Mouse (Mus musculus): Measurements from ENCODE around the gene Smarcb1.

The Smarcb1 gene

GRCm38 (mm10) chr10:75932891-75933290 is 11.5 kb upstream of the Smarcb1 start, which contains the start of gene Chchd10:
TSS of gene Chchd10 (plus strand) at chr10:75933130.
- peak; percentile 25 for DNase-seq

DNA sequence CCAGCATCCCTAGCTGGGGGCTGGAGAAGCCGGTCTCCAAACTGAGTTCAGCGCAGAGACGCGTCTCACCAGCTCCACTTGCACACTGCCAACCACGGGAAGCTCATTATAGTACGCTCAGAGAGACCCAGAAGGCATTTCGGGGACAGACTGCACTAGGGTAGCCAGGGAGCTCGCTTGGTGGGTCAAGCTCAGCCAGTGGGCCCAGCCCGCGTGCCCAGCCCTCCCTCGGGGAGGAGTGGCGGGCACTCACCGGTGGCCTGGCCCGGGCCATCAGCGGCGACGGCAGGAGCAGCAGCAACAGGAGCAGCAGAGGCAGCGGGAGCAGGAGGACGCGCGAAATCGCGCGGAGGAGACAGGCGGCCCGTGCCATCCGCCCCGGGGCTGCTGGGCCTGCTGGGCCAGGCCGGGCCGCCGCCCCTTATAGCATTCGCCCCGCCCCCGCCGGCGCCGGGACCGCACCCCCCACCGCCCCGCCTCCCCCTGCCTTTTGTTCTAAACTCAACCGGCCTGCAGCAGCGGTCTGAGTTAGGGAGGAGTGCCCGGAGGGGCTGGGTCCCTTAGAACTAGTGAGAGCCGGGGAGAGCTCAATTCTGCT is 10.8 kb upstream of the Smarcb1 start:
- peak; percentile 32 for DNase-seq

- no peak for DNase-seq
Measured at GRCm38 (mm10) chr10:75931311-75931710, 9.9 kb upstream of the Smarcb1 start.

DNA sequence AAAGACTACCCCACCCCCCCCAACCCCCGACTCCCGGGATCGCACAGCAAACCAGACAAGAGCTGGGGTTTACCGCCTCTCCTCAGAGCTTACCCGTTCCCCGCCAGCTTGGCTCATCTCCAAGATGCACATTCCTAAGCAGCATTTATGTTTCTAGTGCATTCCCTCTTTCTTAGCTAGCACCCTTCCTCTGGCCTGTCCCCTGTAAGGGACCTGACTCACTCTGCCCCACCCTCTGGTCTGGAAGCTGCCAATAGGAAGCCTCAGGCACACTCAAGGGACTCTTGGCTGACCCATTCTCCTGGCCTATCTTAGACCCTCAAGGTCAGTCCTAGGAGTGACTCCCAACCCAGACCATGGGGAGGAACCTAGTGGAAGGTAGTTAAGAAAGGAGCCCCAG is 8.9 kb upstream of the Smarcb1 start:
- peak; percentile 31 for DNase-seq

DNA sequence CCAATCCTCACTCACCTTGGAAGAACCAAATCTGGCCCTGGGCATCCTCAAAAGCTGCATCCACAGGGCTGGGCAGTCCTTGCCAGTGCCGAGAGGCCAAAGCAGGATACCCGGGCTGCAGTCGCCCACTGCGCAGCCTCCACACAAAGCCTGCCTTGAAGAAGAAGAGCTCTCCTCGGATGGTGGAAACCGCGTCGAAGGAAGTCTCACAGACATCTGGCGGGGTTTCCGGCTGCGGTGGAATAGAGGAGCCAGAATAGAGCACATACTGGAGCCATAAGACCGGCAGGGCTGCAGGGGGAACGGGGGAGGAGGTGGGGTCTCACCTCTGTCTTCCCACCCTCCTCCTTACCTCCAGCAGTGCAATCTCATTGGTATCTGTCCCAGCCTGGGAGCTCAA is 5.0 kb upstream of the Smarcb1 start:
- DNase-seq: no peak

- no peak for DNase-seq
Measured at GRCm38 (mm10) chr10:75924324-75924723, 2.9 kb upstream of the Smarcb1 start.

- DNase-seq: peak; percentile 36
Measured at GRCm38 (mm10) chr10:75921726-75922560, 526 bp upstream of the Smarcb1 start.

- DNase-seq: no peak
Measured at GRCm38 (mm10) chr10:75919026-75919425, 2.4 kb downstream of the Smarcb1 start.

DNA sequence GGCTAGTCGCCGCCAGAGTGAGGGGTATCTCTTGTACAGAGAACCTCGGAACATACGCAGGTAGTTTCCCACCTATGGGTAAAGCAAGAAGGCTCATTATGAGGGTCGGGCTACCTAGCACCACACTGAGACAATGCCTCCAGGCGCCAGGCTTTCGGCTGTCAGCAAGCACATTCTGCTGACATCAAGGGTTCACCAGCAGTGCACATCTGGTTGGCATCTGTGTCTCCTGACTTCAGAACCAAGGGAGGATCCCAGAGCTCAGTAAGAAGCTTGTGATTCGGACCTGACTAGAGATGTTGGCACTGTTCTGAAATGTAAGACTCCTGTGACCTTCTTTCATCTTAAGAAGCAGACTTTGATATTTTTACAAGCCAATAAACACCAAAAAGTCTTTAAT is 4.6 kb downstream of the Smarcb1 start:
- no peak for DNase-seq

- no peak for DNase-seq
Measured at GRCm38 (mm10) chr10:75915557-75915956, 5.9 kb downstream of the Smarcb1 start.

- no peak for DNase-seq
Measured at GRCm38 (mm10) chr10:75913013-75913589, 8.3 kb downstream of the Smarcb1 start.

DNA sequence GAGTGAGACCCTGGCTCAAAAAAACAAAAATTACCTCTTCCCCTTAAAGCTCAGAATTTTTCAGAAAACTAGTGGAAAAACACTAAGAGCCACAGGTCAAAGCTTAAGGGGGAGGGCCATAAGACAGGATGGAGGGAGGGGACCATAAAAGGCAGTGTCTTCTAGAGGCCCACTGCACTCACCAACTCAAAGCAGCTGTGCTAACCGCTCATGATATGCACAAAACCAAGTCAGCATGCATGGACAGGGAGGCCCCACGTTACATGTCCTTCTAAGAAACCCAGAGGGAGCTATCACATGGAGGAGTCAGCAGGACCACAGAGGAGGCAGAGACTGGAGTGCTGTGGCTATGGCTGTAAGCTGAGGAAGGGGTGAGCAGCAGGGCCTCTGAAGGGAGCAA is 10.7 kb downstream of the Smarcb1 start:
- no peak for DNase-seq

- DNase-seq: no peak
Measured at GRCm38 (mm10) chr10:75906882-75907281, 14.5 kb downstream of the Smarcb1 start.

GRCm38 (mm10) chr10:75904391-75904790 is 17.0 kb downstream of the Smarcb1 start:
- no peak for DNase-seq

GRCm38 (mm10) chr10:75898846-75899245 is 22.6 kb downstream of the Smarcb1 start:
- peak; percentile 51 for DNase-seq

GRCm38 (mm10) chr10:75898039-75898564 is 23.3 kb downstream of the Smarcb1 start:
- DNase-seq: no peak

DNA sequence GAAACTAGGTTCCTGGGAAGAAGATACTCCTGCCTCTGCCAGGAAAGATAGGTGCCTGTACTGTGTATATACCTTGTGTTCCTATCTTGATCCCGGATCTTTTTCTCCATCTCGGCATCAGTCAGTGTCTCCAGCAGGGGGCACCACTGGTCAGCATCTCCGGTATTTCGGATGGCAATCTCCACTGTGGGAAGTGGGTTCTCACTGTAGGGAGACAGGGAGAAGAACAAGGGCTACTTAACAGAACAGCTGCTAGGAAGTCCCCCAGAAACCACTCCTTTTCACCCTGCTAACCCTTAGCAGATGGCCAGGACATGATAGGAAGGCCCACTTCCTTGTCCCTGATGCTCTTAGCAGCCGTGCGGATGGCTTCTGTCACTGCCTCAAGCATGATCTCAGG is 24.0 kb downstream of the Smarcb1 start:
- DNase-seq: peak; percentile 84

- DNase-seq: no peak
Measured at GRCm38 (mm10) chr10:75896208-75896607, 25.2 kb downstream of the Smarcb1 start.

DNA sequence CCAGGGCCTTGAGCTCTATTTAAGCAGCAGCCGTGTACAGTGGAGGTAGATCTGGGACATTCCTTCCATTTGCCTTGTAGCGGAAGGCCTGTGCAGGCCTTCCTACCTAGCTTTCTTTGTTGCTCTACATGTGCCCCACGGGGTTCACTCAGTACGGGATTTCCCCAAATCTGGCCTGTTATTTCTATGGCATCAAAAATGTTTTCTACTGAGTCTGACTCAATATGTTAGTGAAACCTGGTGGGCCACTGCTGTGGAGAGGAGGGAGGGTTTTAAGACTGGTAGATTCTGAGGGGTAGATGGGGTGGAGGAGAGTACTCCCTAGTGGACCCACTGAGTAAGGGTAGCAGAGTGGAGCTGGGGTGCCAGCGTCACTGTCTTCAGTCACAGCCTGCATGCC is 25.7 kb downstream of the Smarcb1 start:
- DNase-seq: no peak

GRCm38 (mm10) chr10:75894601-75895000 is 26.8 kb downstream of the Smarcb1 start:
- no peak for DNase-seq

DNA sequence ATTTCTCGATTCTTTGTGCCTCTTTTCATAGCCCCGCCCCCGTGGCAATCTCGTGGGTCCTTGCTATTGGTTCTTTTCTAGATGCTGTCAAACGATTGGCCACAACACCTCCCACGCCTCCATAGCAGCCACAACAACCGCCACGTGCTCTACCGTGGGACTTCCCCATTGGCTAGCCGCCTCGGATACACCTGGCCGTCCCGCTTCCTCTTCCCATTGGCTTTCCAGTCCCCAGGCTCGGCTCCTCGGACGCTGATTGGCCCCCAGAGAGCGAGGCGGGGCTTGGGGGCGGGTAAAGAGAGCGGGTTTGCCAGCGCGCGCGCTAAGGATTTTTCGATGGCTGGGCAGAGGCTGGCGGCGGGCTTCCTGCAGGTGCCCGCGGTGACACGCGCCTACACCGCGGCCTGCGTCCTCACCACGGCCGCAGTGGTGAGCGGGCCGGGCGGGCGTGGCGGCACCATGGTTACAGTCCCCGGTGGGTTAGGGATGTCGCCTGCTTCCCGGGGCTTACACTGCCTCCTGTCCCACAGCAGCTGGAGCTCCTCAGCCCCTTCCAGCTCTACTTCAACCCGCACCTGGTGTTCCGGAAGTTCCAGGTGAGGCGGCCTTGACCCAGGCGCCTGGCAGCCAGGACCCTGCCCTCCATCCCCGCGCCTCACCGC is 28.2 kb downstream of the Smarcb1 start, which contains the start of gene Derl3:
Derl3 (plus strand) TSS at position 325 of the 662 bp plus-strand sequence.
- peak; percentile 98 for DNase-seq

GRCm38 (mm10) chr10:75889406-75890153 is 31.8 kb downstream of the Smarcb1 start:
- no peak for DNase-seq

All from kidney, adult 9 months (tissue).